ENCODE assay signal across 8 mouse cellular contexts in the genomic region with DNA sequence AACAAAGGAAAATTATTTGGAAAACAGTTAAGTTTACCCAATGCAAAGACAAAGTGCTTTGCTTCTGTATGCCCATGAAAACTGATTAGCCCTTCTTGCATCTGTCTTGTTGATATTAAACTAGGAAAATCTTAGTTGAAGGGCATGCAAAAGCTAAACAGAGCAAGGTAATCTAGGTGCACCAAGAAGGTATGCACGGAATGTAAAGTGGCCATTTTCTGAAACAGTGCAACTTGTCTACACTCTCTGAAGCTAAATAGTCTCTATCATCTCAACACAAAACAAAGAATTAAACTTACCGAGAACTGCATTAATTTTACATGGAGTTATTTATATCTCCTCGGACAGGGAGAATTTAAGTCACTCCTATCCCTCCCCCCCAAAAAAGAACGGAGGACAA. TPM values are rescaled to one million over a fixed set of nuclear protein-coding genes. Genes with fewer than 3 reads are reported as not detected.
DNase-seq lines count a peak whose midpoint lies in the region; ATAC-seq and TF ChIP-seq lines count a peak whose summit lies in the region.

No protein-coding gene starts in this region.

- peak overlapping the region; percentile 73 for H3K4me3 ChIP-seq in gastrocnemius, adult 2 months
- peak overlapping the region; percentile 47 for H3K4me3 ChIP-seq in thymus, adult 2 months (ENCODE audit: control insufficient read depth, insufficient read depth, low read length)
- H3K4me3 ChIP-seq in liver, embryonic 14.5 days (ENCODE audit: insufficient read depth in 1 of 2, low read depth in 2 of 2, low read length in 2 of 2), result peak overlapping the region; percentile 63 to 75

- intact Hi-C loops in gastrocnemius, adult 2 months (cut with DNase I), result no loop called here
- intact Hi-C loops in left cerebral cortex, postnatal 14 days (cut with DNase I), result no loop called here

- H3K27ac ChIP-seq in gastrocnemius, adult 2 months, result peak overlapping the region; percentile 89
- no peak overlapping the region for H3K27ac ChIP-seq in thymus, adult 2 months (ENCODE audit: control insufficient read depth, insufficient read depth, low read length)
- peak overlapping the region; percentile 36 for H3K27ac ChIP-seq in liver, embryonic 14.5 days

- H3K9me3 ChIP-seq in liver, embryonic 14.5 days (ENCODE audit: control insufficient read depth, low read length), result no peaks in the 10 kb centered on the region

- no peak for TF ChIP-seq EP300 in liver, embryonic 14.5 days (IDR thresholded peaks at IDR 0.05; ENCODE audit: low read depth)

- H3K36me3 ChIP-seq in thymus, adult 2 months (ENCODE audit: control insufficient read depth, insufficient read depth, low read length), result no peaks in the 10 kb centered on the region
- H3K36me3 ChIP-seq in liver, embryonic 14.5 days (replicated peaks; ENCODE audit: control insufficient read depth, insufficient read depth, low read depth), result no peaks in the 10 kb centered on the region

- H3K4me1 ChIP-seq in thymus, adult 2 months (replicated peaks; ENCODE audit: control insufficient read depth, insufficient read depth, low read length), result peaks cover 3% of the 10 kb centered on the region
- H3K4me1 ChIP-seq in liver, embryonic 14.5 days (replicated peaks; ENCODE audit: control insufficient read depth in 2 of 2, insufficient read depth in 2 of 2, low read length in 1 of 2), result peaks cover 16 to 26% of the 10 kb centered on the region in 2 experiments

- no peaks in the 10 kb centered on the region for H3K27me3 ChIP-seq in thymus, adult 2 months (ENCODE audit: control insufficient read depth, insufficient read depth, low read length)
- H3K27me3 ChIP-seq in liver, embryonic 14.5 days (ENCODE audit: control insufficient read depth, insufficient read depth, low read length), result no peaks in the 10 kb centered on the region

- TF ChIP-seq POLR2A in thymus, adult 2 months (IDR thresholded peaks at IDR 0.05; ENCODE audit: control insufficient read depth, extremely low read depth, insufficient read depth, low read length, poor library complexity), result no peak

- WGBS in thymus, adult 2 months, result 7% methylated on average over 4 of the region's 4 CpGs
- 30% methylated on average over 4 of the region's 4 CpGs for WGBS in liver, embryonic 14.5 days (ENCODE audit: insufficient replicate concordance)

- peak overlapping the region; percentile 81 for H3K4me2 ChIP-seq in liver, embryonic 14.5 days (ENCODE audit: low read depth)

- TF ChIP-seq CTCF in gastrocnemius, adult 2 months (IDR thresholded peaks at IDR 0.05), result no peak
- no peak for TF ChIP-seq CTCF in thymus, adult 2 months (IDR thresholded peaks at IDR 0.05; ENCODE audit: borderline replicate concordance, control insufficient read depth, extremely low read depth, insufficient read depth, low read length, poor library complexity)
- no peak for TF ChIP-seq CTCF in liver, embryonic 14.5 days (IDR thresholded peaks at IDR 0.05; ENCODE audit: low read depth)

- DNase-seq in gastrocnemius, adult 2 months, result no peak
- no peak for DNase-seq in gastrocnemius, postnatal 10 days
- no peak for DNase-seq in thymus, adult 2 months
- no peak for DNase-seq in thymus, postnatal 36 days
- no peak for DNase-seq in liver, embryonic 14.5 days (ENCODE audit: low read depth in 3 of 3, low spot score in 3 of 3)
- no peak for DNase-seq in yolk sac, embryonic 10.5 days (ENCODE audit: low spot score)
- no peak for DNase-seq in urinary bladder, postnatal 14 days (ENCODE audit: low spot score)
- DNase-seq in left cerebral cortex, postnatal 14 days (ENCODE audit: low spot score in 2 of 2), result no peak

- no peak for ATAC-seq in liver, embryonic 14.5 days (ENCODE audit: insufficient read depth)

- H3K9ac ChIP-seq in liver, embryonic 14.5 days (replicated peaks), result peak overlapping the region; percentile 68

RNA-seq across cellular contexts. Expression of a gene that starts 16.2 kb away (rescaled TPM):
- 10 to 100 TPM; 45.2 to 47.9 TPM for total RNA-seq in gastrocnemius, adult 2 months (2021)
- total RNA-seq in gastrocnemius, postnatal 10 days (2021), result 10 to 100 TPM; 47.2 to 55.8 TPM
- polyA plus RNA-seq in thymus, adult 2 months (2012; rRNA removed), result 317 and 354 TPM in 2 replicates
- polyA plus RNA-seq in liver, embryonic 14.5 days (2012; rRNA removed), result 53.3 and 58.2 TPM in 2 replicates
- polyA plus RNA-seq in liver, embryonic 14.5 days (2014; fragmentation: Nextera tagmentation; extraction: Ambion mirVana), result 50.6 and 50.7 TPM in 2 replicates
- total RNA-seq in left cerebral cortex, postnatal 14 days (2021), result 10 to 100 TPM; 48.3 to 50.1 TPM

RNA-seq across cellular contexts. Expression of a gene that starts 39.5 kb away (rescaled TPM):
- total RNA-seq in gastrocnemius, adult 2 months (2021), result under 1 TPM in 1 of 2 experiments, not detected in 1; 0.03 TPM
- total RNA-seq in gastrocnemius, postnatal 10 days (2021), result under 1 TPM; 0.20 to 0.40 TPM
- polyA plus RNA-seq in thymus, adult 2 months (2012; rRNA removed), result 3.7 and 4.1 TPM in 2 replicates
- 0.19 and 0.25 TPM in 2 replicates for polyA plus RNA-seq in liver, embryonic 14.5 days (2012; rRNA removed)
- 0.09 and 0.15 TPM in 2 replicates for polyA plus RNA-seq in liver, embryonic 14.5 days (2014; fragmentation: Nextera tagmentation; extraction: Ambion mirVana)
- 10 to 100 TPM; 40.9 to 49.1 TPM for total RNA-seq in left cerebral cortex, postnatal 14 days (2021)

Comparison
In these comparisons a context has a peak if more than half of its experiments do, and no peak if none do; other contexts are left out.
1. RNA of a gene that starts 39.5 kb away (total RNA-seq): 40.9 to 49.1 TPM in left cerebral cortex, postnatal 14 days; 0.20 to 0.40 TPM in gastrocnemius, postnatal 10 days and 0.03 TPM in gastrocnemius, adult 2 months; every median in the first group is over 10 times any median in the second.
2. Peak in every context shown above with its lines, with median percentiles within 50 percentile points of each other: H3K4me3 ChIP-seq.